Mouse (Mus musculus) kidney, adult 2 months (tissue): ENCODE data around the gene Ppil4. TPM values are rescaled to one million over a fixed set of nuclear protein-coding genes. Genes with fewer than 3 reads are reported as not detected.

Experiments used
- DNase-seq: peaks from one replicate; pipeline ENCODE4 v3.0.0; 2021
- H3K27ac ChIP-seq: fragments of 200-500 bp; 2 replicates; pipeline ENCODE4 v1.5.1; 2012; ENCODE audit warnings: low read depth, low read length, control low read depth, inconsistent platforms; ENCODE audit not compliant: insufficient read depth
- H3K27me3 ChIP-seq: fragments of 200-500 bp; replicated peaks from 2 replicates; pipeline ENCODE4 v1.6.1; 2012; ENCODE audit warnings: mild to moderate bottlenecking, moderate library complexity, low read length, inconsistent platforms; ENCODE audit not compliant: control insufficient read depth, insufficient read depth
- H3K36me3 ChIP-seq: fragments of 200-500 bp; 2 replicates; pipeline ENCODE4 v1.6.1; 2012; ENCODE audit warnings: mild to moderate bottlenecking, moderate library complexity, low read length, inconsistent platforms; ENCODE audit not compliant: control insufficient read depth, insufficient read depth
- H3K4me1 ChIP-seq: fragments of 200-500 bp; 2 replicates; pipeline ENCODE4 v1.6.1; 2011; ENCODE audit warnings: low read length; ENCODE audit not compliant: control insufficient read depth, insufficient read depth
- H3K4me3 ChIP-seq: fragments of 200-500 bp; 2 replicates; pipeline ENCODE4 v1.5.1; 2011; ENCODE audit warnings: mild to moderate bottlenecking, low read depth, low read length, control low read depth; ENCODE audit not compliant: insufficient read depth
- CTCF ChIP-seq: fragments of 200-500 bp; conservative IDR thresholded peaks from 2 replicates; pipeline ENCODE4 v1.5.1; 2011; ENCODE audit warnings: low read depth, mild to moderate bottlenecking, control low read depth, low read length, moderate library complexity, mixed read lengths; ENCODE audit not compliant: insufficient read depth, insufficient read length
- POLR2A ChIP-seq: fragments of 200-500 bp; IDR thresholded peaks from one replicate; pipeline ENCODE4 v1.6.1; 2011; ENCODE audit warnings: low read depth, low read length, control low read depth
- WGBS: fragments of 180-500 bp; shearing (Covaris S2); methylation state at CpG from one replicate; pipeline ENCODE4 v1.1.7; 2018; 5-methylcytosine and 5-hydroxymethylcytosine counted together
- polyA plus RNA-seq: library from polyadenylated mRNA; depleted of rRNA; stranded (reverse); fragments of >200 nt; gene quantifications from 2 replicates; pipeline ENCODE4 v1.2.3, GENCODE M21; 2012

Ppil4 gene
- polyA plus RNA-seq, 1 experiment = 6.2 TPM

DNA sequence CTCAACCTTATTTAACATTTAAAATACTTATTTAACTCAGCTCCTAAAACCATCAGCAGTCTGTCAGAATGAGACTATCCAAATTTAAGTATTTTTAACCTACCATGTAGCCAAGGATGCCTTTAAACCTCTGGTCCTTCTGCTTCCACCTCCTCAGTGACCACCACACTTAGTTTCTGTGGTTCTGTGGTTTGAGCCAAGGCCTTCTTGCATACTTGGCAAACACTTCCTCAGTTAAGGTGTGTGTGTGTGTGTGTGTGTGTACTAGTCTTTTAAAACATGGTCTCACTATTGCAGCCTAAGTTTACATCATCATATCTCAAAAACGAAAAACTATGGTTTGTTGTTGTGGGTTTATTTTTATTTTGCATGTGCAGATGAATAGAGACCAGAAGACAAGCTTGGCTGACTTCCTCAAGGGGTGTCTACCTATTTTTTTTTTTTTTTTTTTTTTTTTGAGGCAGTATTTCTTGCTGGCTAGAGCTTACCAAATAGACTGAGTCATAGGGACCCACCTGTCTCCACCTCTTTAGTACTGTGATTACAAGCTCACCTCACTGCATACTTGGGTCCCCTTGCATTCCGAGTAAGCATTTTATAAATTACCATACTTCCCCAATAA lies 9.9 kb downstream of the Ppil4 start:
- DNase-seq = no peak
- H3K36me3 ChIP-seq = peaks cover 15% of the 10 kb centered on the region
- no peaks in the 10 kb centered on the region for H3K27me3 ChIP-seq
- no peaks in the 10 kb centered on the region for H3K4me1 ChIP-seq
- 81% methylated on average over 2 of the region's 2 CpGs for WGBS
- no peak overlapping the region for H3K27ac ChIP-seq
- no peak for TF ChIP-seq CTCF
- TF ChIP-seq POLR2A = no peak
- H3K4me3 ChIP-seq = no peak overlapping the region

- peaks cover 5% of the 10 kb centered on the region; the same call in 1 of the 2 replicates for H3K36me3 ChIP-seq
- peak; percentile 76 for DNase-seq
- H3K4me3 ChIP-seq = no peak overlapping the region
- H3K27me3 ChIP-seq = no peaks in the 10 kb centered on the region
- H3K27ac ChIP-seq = no peak overlapping the region
- H3K4me1 ChIP-seq = no peaks in the 10 kb centered on the region
- WGBS = 48% methylated on average over 2 of the region's 2 CpGs
- TF ChIP-seq CTCF (peak; percentile 40), POLR2A (no peak)
Observed at GRCm38 (mm10) chr10:7809937-7810336, 17.2 kb downstream of the Ppil4 start.

DNA sequence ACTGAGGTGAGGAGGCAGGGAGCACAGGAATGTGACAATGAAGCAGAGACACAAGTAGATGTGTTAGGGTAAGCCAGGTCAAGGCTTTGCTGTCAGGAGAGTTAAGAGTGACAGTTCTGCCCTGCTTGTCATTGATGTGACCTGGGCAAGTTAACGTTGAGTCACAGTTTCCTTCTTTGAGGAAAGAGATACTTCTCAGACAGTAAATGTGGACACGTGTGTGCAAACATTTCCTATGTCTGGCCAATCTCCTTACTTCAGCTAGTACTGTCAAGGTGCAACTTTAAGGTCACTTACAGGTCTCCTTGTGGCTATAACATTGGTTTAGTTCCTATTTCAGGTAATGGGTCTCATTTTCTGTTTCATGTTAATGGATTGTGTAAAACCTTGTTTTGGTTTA lies 23.8 kb downstream of the Ppil4 start:
- no peak for DNase-seq
- Histone ChIP-seq H3K36me3 (peaks cover 6% of the 10 kb centered on the region), H3K27ac (no peak overlapping the region), H3K27me3 (no peaks in the 10 kb centered on the region), H3K4me1 (no peaks in the 10 kb centered on the region), H3K4me3 (no peak overlapping the region)
- WGBS = 69% methylated on average over 2 of the region's 2 CpGs
- TF ChIP-seq POLR2A (no peak), CTCF (no peak)

DNA sequence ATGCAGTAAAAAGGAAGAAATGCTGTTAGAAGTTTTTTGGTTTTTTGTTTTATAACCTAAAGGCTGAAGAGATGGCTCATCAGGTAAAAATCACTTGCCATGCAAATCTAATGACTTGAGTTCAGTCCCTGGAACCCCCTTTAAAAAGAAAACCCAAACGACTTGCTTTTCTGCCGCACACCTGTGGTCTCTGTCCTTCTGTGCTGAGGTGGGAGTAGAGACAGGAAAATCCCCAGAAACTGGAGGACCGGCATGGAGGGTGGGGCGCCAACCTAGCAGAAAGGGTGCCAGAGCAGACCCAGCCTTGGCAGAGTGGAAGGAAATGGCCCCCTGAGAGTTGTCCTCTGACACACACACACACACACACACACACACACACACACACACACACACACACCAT lies 26.0 kb downstream of the Ppil4 start:
- DNase-seq = no peak
- no peak overlapping the region for H3K27ac ChIP-seq
- H3K36me3 ChIP-seq = peaks cover 6% of the 10 kb centered on the region
- no peak overlapping the region for H3K4me3 ChIP-seq
- H3K27me3 ChIP-seq = no peaks in the 10 kb centered on the region
- TF ChIP-seq POLR2A (no peak), CTCF (no peak)
- WGBS = 87% methylated on average over 4 of the region's 4 CpGs
- no peaks in the 10 kb centered on the region for H3K4me1 ChIP-seq

- 91% methylated on average over 4 of the region's 4 CpGs for WGBS
- no peak overlapping the region for H3K4me3 ChIP-seq
- no peak for TF ChIP-seq CTCF
- TF ChIP-seq POLR2A = no peak
- H3K27ac ChIP-seq = no peak overlapping the region
- H3K27me3 ChIP-seq = no peaks in the 10 kb centered on the region
- H3K36me3 ChIP-seq = peaks cover 6% of the 10 kb centered on the region
- no peak for DNase-seq
- no peaks in the 10 kb centered on the region for H3K4me1 ChIP-seq
Observed at GRCm38 (mm10) chr10:7819156-7819555, 26.5 kb downstream of the Ppil4 start.

GRCm38 (mm10) chr10:7819603-7820002 lies 26.9 kb downstream of the Ppil4 start:
- Histone ChIP-seq H3K4me3 (no peak overlapping the region), H3K36me3 (peaks cover 4% of the 10 kb centered on the region), H3K4me1 (no peaks in the 10 kb centered on the region), H3K27ac (no peak overlapping the region), H3K27me3 (no peaks in the 10 kb centered on the region)
- no peak for DNase-seq
- 87% methylated on average over 4 of the region's 4 CpGs for WGBS
- TF ChIP-seq POLR2A (no peak), CTCF (no peak)

DNA sequence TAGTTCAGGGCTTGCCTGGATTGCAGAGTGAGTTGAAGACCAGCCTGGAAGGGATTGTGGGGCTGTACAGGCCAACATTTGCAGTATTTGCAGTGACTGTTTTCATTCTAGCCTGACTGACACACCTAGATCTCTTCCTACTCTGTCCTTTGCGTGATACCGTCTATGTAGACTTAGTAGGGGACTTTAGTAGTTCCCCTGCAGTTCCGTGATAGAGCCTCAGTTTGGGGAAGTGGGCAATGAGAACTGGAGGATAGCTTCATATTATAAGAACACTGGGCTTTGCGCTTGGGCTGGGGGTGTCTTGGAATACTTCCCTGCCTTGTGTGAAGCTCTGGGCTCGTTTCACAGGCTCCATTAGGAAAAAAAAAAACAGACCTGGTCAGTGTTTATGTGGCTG lies 27.5 kb downstream of the Ppil4 start:
- TF ChIP-seq CTCF (no peak), POLR2A (no peak)
- Histone ChIP-seq H3K27ac (no peak overlapping the region), H3K4me3 (no peak overlapping the region), H3K36me3 (peaks cover 3% of the 10 kb centered on the region), H3K27me3 (no peaks in the 10 kb centered on the region), H3K4me1 (no peaks in the 10 kb centered on the region)
- no peak for DNase-seq
- WGBS = 91% methylated on average over 5 of the region's 5 CpGs

DNA sequence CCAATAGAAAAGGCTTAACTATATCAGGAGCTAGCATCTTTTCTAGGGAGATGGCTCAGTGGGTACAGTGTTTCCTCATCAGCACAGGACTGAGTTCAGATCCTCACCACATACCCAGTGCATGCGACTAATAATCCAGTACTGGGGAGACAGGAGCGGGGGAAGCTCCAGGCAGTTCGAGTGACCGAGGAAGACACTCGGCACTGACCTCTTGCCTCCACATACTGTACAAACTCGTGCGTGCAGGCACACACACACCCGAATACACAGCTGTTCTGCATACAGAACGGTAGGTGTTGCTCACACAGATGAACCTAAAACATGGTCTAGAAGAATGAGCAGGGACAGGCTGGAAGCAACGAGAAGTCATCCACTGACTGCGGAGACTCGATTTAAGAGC lies 29.3 kb downstream of the Ppil4 start:
- TF ChIP-seq CTCF (no peak), POLR2A (no peak)
- Histone ChIP-seq H3K36me3 (peaks cover 2% of the 10 kb centered on the region), H3K4me3 (no peak overlapping the region), H3K27ac (no peak overlapping the region), H3K27me3 (no peaks in the 10 kb centered on the region), H3K4me1 (no peaks in the 10 kb centered on the region)
- WGBS = 91% methylated on average over 12 of the region's 12 CpGs
- no peak for DNase-seq
